ENCODE assay signal across 8 mouse cellular contexts in the genomic region with DNA sequence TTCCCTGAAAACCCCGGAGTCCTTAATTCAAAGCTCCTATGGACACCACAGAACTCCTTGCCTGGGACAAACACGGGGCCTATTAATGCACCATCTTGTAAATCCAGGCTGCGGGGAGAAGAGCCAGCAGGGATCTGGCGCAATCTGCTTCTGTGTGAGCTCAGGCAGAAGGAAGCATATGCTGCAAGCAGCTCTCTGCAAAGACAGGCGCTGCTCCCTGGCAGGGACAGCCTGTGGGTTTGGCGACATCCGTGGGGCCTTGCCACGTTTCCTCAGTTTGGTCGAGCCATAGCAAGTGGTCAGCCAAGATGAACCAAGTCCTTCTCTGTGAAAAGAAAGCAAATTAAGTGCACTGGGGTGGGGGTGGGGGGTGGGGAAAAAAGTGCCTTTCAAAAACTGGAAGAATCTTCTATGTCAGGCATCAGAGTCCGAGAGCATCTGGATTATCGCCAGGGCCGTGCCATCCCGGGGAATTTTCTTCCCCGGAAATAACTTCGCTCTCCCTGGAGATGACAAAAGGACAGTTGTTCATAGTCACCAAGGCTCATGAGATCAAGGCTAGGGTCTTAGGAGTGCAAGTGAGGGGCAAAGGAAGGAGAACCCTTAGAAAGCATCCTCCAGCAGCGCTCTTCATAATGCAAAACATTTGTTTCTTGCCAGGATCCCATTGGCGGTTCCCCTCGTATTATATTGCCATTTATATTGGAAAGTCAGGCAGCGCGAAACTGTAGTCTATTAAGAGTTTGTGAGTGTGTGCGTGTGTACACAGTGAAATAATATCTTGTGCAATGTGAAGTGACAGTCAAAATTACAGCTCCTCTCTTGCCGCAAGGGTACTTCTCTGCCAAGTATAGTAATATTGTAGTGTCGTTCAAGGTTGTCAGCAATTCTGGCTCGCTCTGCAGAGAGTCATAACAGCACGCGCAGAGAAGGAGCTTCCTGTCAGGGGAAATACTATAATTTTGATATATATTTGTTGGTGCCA.
DNase-seq lines count a peak whose midpoint lies in the region; ATAC-seq and TF ChIP-seq lines count a peak whose summit lies in the region.

No protein-coding gene starts in this region.

- 60% methylated on average over 26 of the region's 26 CpGs for WGBS in heart, adult 2 months
- 72% methylated on average over 26 of the region's 26 CpGs for WGBS in heart, embryonic 10.5 days
- WGBS in liver, embryonic 15.5 days (ENCODE audit: insufficient replicate concordance) = 55% methylated on average over 26 of the region's 26 CpGs
- WGBS in neural tube, embryonic 14.5 days = 12% methylated on average over 26 of the region's 26 CpGs

- no peaks in the 10 kb centered on the region for H3K36me3 ChIP-seq in heart, adult 2 months (ENCODE audit: control insufficient read depth, insufficient read depth, low read length)
- H3K36me3 ChIP-seq in heart, embryonic 10.5 days = no peaks in the 10 kb centered on the region
- no peaks in the 10 kb centered on the region for H3K36me3 ChIP-seq in liver, embryonic 15.5 days (replicated peaks)
- H3K36me3 ChIP-seq in neural tube, embryonic 14.5 days (ENCODE audit: control insufficient read depth, insufficient read depth, low read length) = no peaks in the 10 kb centered on the region

- intact Hi-C loops in heart, adult 2 months (cut with DNase I) = no loop called here

- no peak for TF ChIP-seq POLR2A in heart, adult 2 months (IDR thresholded peaks at IDR 0.05; ENCODE audit: insufficient read depth, low read depth, low read length)

- peak; percentile 43 to 54 for DNase-seq in heart, adult 2 months
- no peak for DNase-seq in heart, embryonic 10.5 days (ENCODE audit: low spot score)
- DNase-seq in cerebellum, postnatal 25 days = peak; percentile 93 to 94
- peak; percentile 18 to 32 for DNase-seq in frontal cortex, postnatal 25 days (ENCODE audit: low spot score in 2 of 2)
- DNase-seq in kidney, postnatal 25 days = peak; percentile 17 to 42
- DNase-seq in spleen, postnatal 10 days (ENCODE audit: low spot score in 2 of 2) = no peak

- H3K4me1 ChIP-seq in heart, adult 2 months (ENCODE audit: control insufficient read depth, insufficient read depth, low read length) = no peaks in the 10 kb centered on the region
- H3K4me1 ChIP-seq in heart, embryonic 10.5 days = no peaks in the 10 kb centered on the region
- H3K4me1 ChIP-seq in liver, embryonic 15.5 days (replicated peaks) = peaks cover 2% of the 10 kb centered on the region; the same call in 1 of the 2 replicates
- H3K4me1 ChIP-seq in neural tube, embryonic 14.5 days (ENCODE audit: control insufficient read depth, insufficient read depth, low read length) = peaks cover 29% of the 10 kb centered on the region

- H3K4me3 ChIP-seq in heart, adult 2 months = no peak overlapping the region
- no peak overlapping the region for H3K4me3 ChIP-seq in heart, embryonic 10.5 days
- no peak overlapping the region for H3K4me3 ChIP-seq in liver, embryonic 15.5 days (replicated peaks)
- H3K4me3 ChIP-seq in neural tube, embryonic 14.5 days (ENCODE audit: low read depth, low read length) = no peak overlapping the region

- 0 out of 2 replicates have a peak, but pooled peaks cover 4% of the 10 kb centered on the region for H3K9me3 ChIP-seq in heart, embryonic 10.5 days
- H3K9me3 ChIP-seq in liver, embryonic 15.5 days (replicated peaks) = no peaks in the 10 kb centered on the region
- H3K9me3 ChIP-seq in neural tube, embryonic 14.5 days (ENCODE audit: control insufficient read depth, low read length) = no peaks in the 10 kb centered on the region

- H3K27me3 ChIP-seq in heart, adult 2 months (ENCODE audit: control insufficient read depth, insufficient read depth, low read length) = no peaks in the 10 kb centered on the region
- H3K27me3 ChIP-seq in heart, embryonic 10.5 days (ENCODE audit: insufficient read depth, poor library complexity, severe bottlenecking) = no peaks in the 10 kb centered on the region
- no peaks in the 10 kb centered on the region for H3K27me3 ChIP-seq in liver, embryonic 15.5 days
- H3K27me3 ChIP-seq in neural tube, embryonic 14.5 days (ENCODE audit: control insufficient read depth, insufficient read depth, low read length) = no peaks in the 10 kb centered on the region

- no peak for TF ChIP-seq EP300 in heart, adult 2 months (IDR thresholded peaks at IDR 0.05; ENCODE audit: insufficient read depth, low read depth, low read length)

- 0 out of 2 replicates have a peak, but pooled peaks have one; percentile 37 for ATAC-seq in liver, embryonic 15.5 days (ENCODE audit: insufficient read depth)
- ATAC-seq in neural tube, embryonic 14.5 days (ENCODE audit: low read depth) = peak; percentile 77

- TF ChIP-seq CTCF in heart, adult 2 months (IDR thresholded peaks at IDR 0.05) = no peak

- H3K79me2 ChIP-seq in heart, adult 2 months (replicated peaks; ENCODE audit: control insufficient read depth, insufficient read depth, low read length) = no peaks in the 10 kb centered on the region

- no peak overlapping the region for H3K4me2 ChIP-seq in liver, embryonic 15.5 days
- peak overlapping the region; percentile 36; the same call in 1 of the 2 replicates for H3K4me2 ChIP-seq in neural tube, embryonic 14.5 days (ENCODE audit: low read depth, low read length)

- no peak overlapping the region for H3K27ac ChIP-seq in heart, adult 2 months
- no peak overlapping the region for H3K27ac ChIP-seq in heart, embryonic 10.5 days
- no peak overlapping the region for H3K27ac ChIP-seq in liver, embryonic 15.5 days (replicated peaks)
- H3K27ac ChIP-seq in neural tube, embryonic 14.5 days (ENCODE audit: low read depth, low read length) = peak overlapping the region; percentile 71

- no peak overlapping the region for H3K9ac ChIP-seq in heart, adult 2 months (ENCODE audit: low read depth, low read length)
- H3K9ac ChIP-seq in liver, embryonic 15.5 days = no peak overlapping the region
- no peak overlapping the region for H3K9ac ChIP-seq in neural tube, embryonic 14.5 days (replicated peaks; ENCODE audit: low read depth, low read length)

Comparison
In these comparisons a context has a peak if more than half of its experiments do, and no peak if none do; other contexts are left out.
1. DNase-seq: peak in heart, adult 2 months (2 of 2), cerebellum, postnatal 25 days (2 of 2), frontal cortex, postnatal 25 days (2 of 2) and kidney, postnatal 25 days (2 of 2); none in heart, embryonic 10.5 days (single experiment) and spleen, postnatal 10 days (0 of 2).